Mouse (Mus musculus) embryonic fibroblast, embryonic 13.5 days (primary cell): ENCODE measurements around the gene Chmp5. TPM values are rescaled to one million over a fixed set of nuclear protein-coding genes. Genes with fewer than 3 reads are reported as not detected.

Experiments used
- H3K27ac ChIP-seq: 2 replicates; pipeline ENCODE4 v1.5.1; 2012; ENCODE audit warnings: low read length, control low read depth, inconsistent platforms; ENCODE audit not compliant: insufficient read depth
- H3K4me1 ChIP-seq: 2 replicates; pipeline ENCODE4 v1.6.1; 2011; ENCODE audit warnings: low read length; ENCODE audit not compliant: control insufficient read depth, insufficient read depth
- H3K4me3 ChIP-seq: 2 replicates; pipeline ENCODE4 v1.5.1; 2011; ENCODE audit warnings: mild to moderate bottlenecking, control low read depth, low read length; ENCODE audit not compliant: insufficient read depth
- CTCF ChIP-seq: IDR thresholded peaks from 2 replicates; pipeline ENCODE4 v1.5.1; 2011; ENCODE audit warnings: mild to moderate bottlenecking, control low read depth, low read length, moderate library complexity, borderline replicate concordance; ENCODE audit not compliant: insufficient read depth
- POLR2A ChIP-seq: IDR thresholded peaks from 2 replicates; pipeline ENCODE4 v1.6.1; 2011; ENCODE audit warnings: low read depth, mild to moderate bottlenecking, control low read depth, low read length, moderate library complexity
- polyA plus RNA-seq: library from polyadenylated mRNA; stranded (reverse); fragments of >200 nt; gene quantifications from 2 replicates; pipeline ENCODE4 v1.2.4, GENCODE M21; 2011; ENCODE audit warnings: low read depth; ENCODE audit not compliant: missing spikeins, insufficient read length

Chmp5 gene
- polyA plus RNA-seq, 1 experiment, result 118 TPM

GRCm38 (mm10) chr4:40938793-40939192, 9.4 kb upstream of the Chmp5 start:
- H3K4me3 ChIP-seq, result no peak overlapping the region
- no peak overlapping the region for H3K27ac ChIP-seq
- no peaks in the 10 kb centered on the region for H3K4me1 ChIP-seq
- TF ChIP-seq CTCF (no peak), POLR2A (no peak)

GRCm38 (mm10) chr4:40943651-40944050, 4.6 kb upstream of the Chmp5 start:
- H3K27ac ChIP-seq, result no peak overlapping the region
- no peak overlapping the region for H3K4me3 ChIP-seq
- 0 out of 2 replicates have a peak, but pooled peaks cover 4% of the 10 kb centered on the region for H3K4me1 ChIP-seq
- no peak for TF ChIP-seq CTCF

GRCm38 (mm10) chr4:40946516-40947121, 1.6 kb upstream of the Chmp5 start:
- peak overlapping the region; percentile 83 for H3K4me3 ChIP-seq
- H3K4me1 ChIP-seq, result 0 out of 2 replicates have a peak, but pooled peaks cover 4% of the 10 kb centered on the region
- no peak overlapping the region for H3K27ac ChIP-seq
- TF ChIP-seq POLR2A (no peak), CTCF (no peak)

GRCm38 (mm10) chr4:40947565-40948159, 545 bp upstream of the Chmp5 start:
- TF ChIP-seq POLR2A (no peak), CTCF (no peak)

DNA sequence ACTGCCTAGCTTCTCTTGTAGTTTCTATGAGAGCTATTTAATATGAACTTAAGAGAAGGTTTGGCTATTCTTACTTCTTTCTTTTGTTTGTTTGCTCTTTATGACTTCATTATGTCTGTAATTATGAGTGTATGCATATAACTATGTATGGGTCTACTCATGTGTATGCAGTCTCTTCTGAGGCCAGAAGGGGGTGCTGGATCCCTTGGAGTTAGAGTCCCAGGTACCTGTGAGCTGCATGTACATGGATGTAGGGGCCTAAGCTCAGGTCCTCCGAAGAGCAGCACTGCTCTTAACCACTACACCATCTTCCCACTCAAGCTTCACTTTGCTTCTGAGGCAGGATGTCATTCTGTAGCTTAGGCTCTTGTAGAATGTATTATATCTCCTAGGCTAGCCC, 5.3 kb downstream of the Chmp5 start:
- Histone ChIP-seq H3K4me3 (no peak overlapping the region), H3K4me1 (no peaks in the 10 kb centered on the region), H3K27ac (no peak overlapping the region)
- TF ChIP-seq CTCF (no peak), POLR2A (no peak)

More at GRCm38 (mm10) chr4:40947565-40948159, 545 bp upstream of the Chmp5 start:
- Histone ChIP-seq H3K4me3 (peak overlapping the region; percentile 83), H3K4me1 (0 out of 2 replicates have a peak, but pooled peaks cover 4% of the 10 kb centered on the region), H3K27ac (peak overlapping the region; percentile 41)

DNA sequence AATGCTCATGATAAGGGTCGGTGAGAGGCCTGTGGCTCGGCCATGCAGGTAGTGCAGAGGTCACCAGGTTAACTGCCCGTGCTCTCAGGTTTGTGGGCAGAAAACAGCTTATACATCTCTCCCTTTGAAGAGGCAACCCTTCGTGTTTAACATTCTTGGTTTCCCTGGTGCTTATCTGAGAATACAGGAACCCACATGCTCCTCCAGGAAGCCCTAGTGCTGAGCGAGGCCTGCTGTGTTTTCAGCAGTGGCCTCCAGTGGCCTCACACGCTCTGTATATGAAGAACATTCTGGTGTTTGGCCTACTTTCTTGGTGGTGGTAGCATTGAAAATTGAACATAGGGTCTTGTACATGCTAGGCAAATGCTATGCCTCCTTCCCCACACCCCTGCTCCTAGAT, 7.7 kb downstream of the Chmp5 start:
- H3K4me1 ChIP-seq, result no peaks in the 10 kb centered on the region
- no peak overlapping the region for H3K4me3 ChIP-seq
- TF ChIP-seq CTCF (no peak), POLR2A (no peak)

GRCm38 (mm10) chr4:40963536-40963935, 15.3 kb downstream of the Chmp5 start:
- TF ChIP-seq CTCF (no peak), POLR2A (no peak)
- Histone ChIP-seq H3K4me1 (no peaks in the 10 kb centered on the region), H3K27ac (no peak overlapping the region), H3K4me3 (no peak overlapping the region)

More for the DNA sequence above, 7.7 kb downstream of the Chmp5 start:
- H3K27ac ChIP-seq, result no peak overlapping the region

DNA sequence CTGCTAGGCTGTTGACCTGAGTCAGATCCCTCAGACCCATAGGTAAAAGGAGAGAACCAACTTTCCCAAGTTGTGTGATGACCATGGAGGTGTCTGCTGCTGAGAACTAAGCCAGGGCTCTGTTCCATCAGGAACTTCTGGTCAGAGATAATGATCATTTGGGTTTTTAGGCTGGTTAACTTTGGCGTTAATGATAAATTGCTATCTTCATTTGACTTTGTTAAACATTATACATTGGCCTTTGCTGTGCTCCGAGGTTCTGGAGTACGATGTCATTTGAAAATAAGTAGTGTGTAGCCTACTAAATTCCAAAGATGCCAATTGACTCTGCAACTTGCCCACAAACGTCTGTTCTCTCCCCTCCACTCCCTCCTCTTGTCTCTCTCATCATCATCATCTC, 21.0 kb downstream of the Chmp5 start:
- H3K4me1 ChIP-seq, result peaks cover 16% of the 10 kb centered on the region
- H3K4me3 ChIP-seq, result no peak overlapping the region
- TF ChIP-seq CTCF (no peak), POLR2A (0 out of 2 replicates have a peak, but pooled peaks have one; percentile 12)
- no peak overlapping the region for H3K27ac ChIP-seq

DNA sequence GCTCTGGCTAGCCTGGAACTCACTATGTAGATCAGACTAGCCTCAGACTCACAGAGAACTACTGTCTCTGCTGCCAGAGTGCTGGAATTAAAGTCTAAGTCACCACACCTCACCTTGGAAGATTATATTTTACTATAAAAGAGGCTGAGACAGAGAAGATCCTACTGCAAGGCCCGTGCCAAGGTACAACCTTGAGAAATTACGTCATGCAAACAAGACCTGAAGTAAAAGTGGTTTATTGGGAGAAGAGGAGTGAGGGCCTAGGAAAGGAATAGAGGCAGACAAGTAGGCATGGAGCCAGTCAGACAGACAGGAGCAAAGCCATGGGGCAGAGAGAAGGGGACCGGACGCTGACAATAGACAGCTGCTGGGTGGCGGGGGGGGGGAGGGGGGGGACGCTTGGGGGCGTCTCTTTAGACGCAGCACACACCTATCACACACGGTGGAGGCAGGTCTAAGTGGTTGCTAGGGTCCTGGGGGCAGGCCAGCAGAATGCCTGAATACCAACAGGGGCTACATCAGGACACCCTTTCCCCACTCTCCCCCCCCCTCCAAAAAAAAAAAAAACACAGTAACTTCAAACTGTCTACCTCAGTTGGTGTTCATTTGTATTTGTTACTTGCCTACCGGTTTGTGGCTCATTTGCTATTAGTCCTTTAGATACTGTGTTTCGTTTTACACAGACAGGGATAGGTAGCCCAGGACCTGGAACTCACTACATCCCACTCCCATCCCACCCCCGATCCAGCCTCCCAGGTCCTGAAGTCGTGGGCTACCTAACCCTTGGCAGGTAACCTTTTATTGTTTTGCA, 21.8 kb downstream of the Chmp5 start:
- H3K4me3 ChIP-seq, result peak overlapping the region; percentile 86
- peaks cover 16% of the 10 kb centered on the region for H3K4me1 ChIP-seq
- H3K27ac ChIP-seq, result peak overlapping the region; percentile 79; the same call in 1 of the 2 replicates
- TF ChIP-seq CTCF, result no peak
- no peak; the same call in 1 of the 2 replicates for TF ChIP-seq POLR2A

- Histone ChIP-seq H3K4me3 (peak overlapping the region; percentile 86), H3K27ac (peak overlapping the region; percentile 79), H3K4me1 (peaks cover 16% of the 10 kb centered on the region)
- TF ChIP-seq CTCF, result no peak
- TF ChIP-seq POLR2A, result no peak
Measured at GRCm38 (mm10) chr4:40970592-40970841, 22.3 kb downstream of the Chmp5 start.
